Mouse (Mus musculus) ES-Bruce4 (cell line): ENCODE results near the gene Rnf17. TPM values are rescaled to one million over a fixed set of nuclear protein-coding genes. Genes with fewer than 3 reads are reported as not detected.
A peak's percentile ranks its signal among the peaks of the same experiment; 100 is the strongest.

Experiments used
- H3K27ac ChIP-seq: 2 replicates; pipeline ENCODE4 v1.5.1; 2012; ENCODE audit warnings: low read length, inconsistent platforms; ENCODE audit not compliant: insufficient read depth
- H3K27me3 ChIP-seq: 2 replicates; pipeline ENCODE4 v1.6.1; 2012; ENCODE audit warnings: mild to moderate bottlenecking, low read length, inconsistent platforms; ENCODE audit not compliant: control insufficient read depth, poor library complexity, insufficient read depth, severe bottlenecking
- H3K36me3 ChIP-seq: 2 replicates; pipeline ENCODE4 v1.6.1; 2012; ENCODE audit warnings: inconsistent platforms, mild to moderate bottlenecking, low read length, moderate library complexity; ENCODE audit not compliant: control insufficient read depth, poor library complexity, insufficient read depth, severe bottlenecking
- H3K4me1 ChIP-seq: one replicate; pipeline ENCODE4 v1.8.1; 2011; ENCODE audit warnings: low read length; ENCODE audit not compliant: control insufficient read depth, insufficient read depth
- H3K4me3 ChIP-seq: 2 replicates; pipeline ENCODE4 v1.5.1; 2011; ENCODE audit warnings: low read depth, mild to moderate bottlenecking, low read length
- H3K9ac ChIP-seq: 2 replicates; pipeline ENCODE4 v1.6.1; 2012; ENCODE audit warnings: low read depth, mild to moderate bottlenecking, inconsistent platforms; ENCODE audit not compliant: poor library complexity, severe bottlenecking
- H3K9me3 ChIP-seq: replicated peaks from 2 replicates; pipeline ENCODE4 v1.6.1; 2012; ENCODE audit warnings: mild to moderate bottlenecking, low read length, inconsistent platforms; ENCODE audit not compliant: control insufficient read depth, poor library complexity, insufficient read depth, severe bottlenecking
- CTCF ChIP-seq: IDR thresholded peaks from one replicate; pipeline ENCODE4 v1.8.1; 2011; ENCODE audit warnings: low read depth, low read length
- EP300 ChIP-seq: IDR thresholded peaks from 2 replicates; pipeline ENCODE4 v1.6.1; 2011; ENCODE audit warnings: low read depth, low read length; ENCODE audit not compliant: insufficient read depth
- POLR2A ChIP-seq: IDR thresholded peaks from one replicate; pipeline ENCODE4 v1.8.1; 2011; ENCODE audit warnings: low read length; ENCODE audit not compliant: insufficient read depth
- polyA plus RNA-seq: library from polyadenylated mRNA; stranded (reverse); fragments of >200 nt; gene quantifications from 2 replicates; pipeline ENCODE4 v1.2.4, GENCODE M21; 2011; ENCODE audit warnings: low read depth; ENCODE audit not compliant: missing spikeins, insufficient read depth, insufficient read length

Gene Rnf17
- 70.2 and 70.7 TPM in 2 replicates for polyA plus RNA-seq

GRCm38 (mm10) chr14:56402311-56403071 lies at the start of gene Rnf17:
Rnf17 (plus strand) TSS chr14:56402581.
- Histone ChIP-seq H3K4me3 (peak within 1 kb of the TSS; percentile 75), H3K4me1 (no peaks in the 10 kb centered on the region), H3K9ac (peak within 1 kb of the TSS; percentile 22), H3K27me3 (no peaks in the 10 kb centered on the region; the same call in 1 of the 2 replicates), H3K9me3 (0 out of 2 replicates have a peak, but pooled peaks cover 3% of the 10 kb centered on the region), H3K36me3 (no peaks in the 10 kb centered on the region; the same call in 1 of the 2 replicates), H3K27ac (no peak within 1 kb of the TSS)
- peak; percentile 80 for TF ChIP-seq POLR2A
- no peak for TF ChIP-seq CTCF

- Histone ChIP-seq H3K9me3 (no peaks in the 10 kb centered on the region), H3K4me3 (no peak overlapping the region), H3K36me3 (no peaks in the 10 kb centered on the region), H3K27me3 (peaks cover 2% of the 10 kb centered on the region; the same call in 1 of the 2 replicates), H3K4me1 (no peaks in the 10 kb centered on the region), H3K9ac (no peak overlapping the region), H3K27ac (no peak overlapping the region)
- no peak for TF ChIP-seq CTCF
- TF ChIP-seq EP300 = no peak
- TF ChIP-seq POLR2A = no peak
Measured at GRCm38 (mm10) chr14:56354803-56355202, 47.6 kb upstream of the Rnf17 start.

- TF ChIP-seq EP300 = no peak
- no peak for TF ChIP-seq CTCF
- TF ChIP-seq POLR2A = no peak
- H3K36me3 ChIP-seq = no peaks in the 10 kb centered on the region
Measured at GRCm38 (mm10) chr14:56355396-56355795, 47.0 kb upstream of the Rnf17 start.

GRCm38 (mm10) chr14:56356196-56356595 lies 46.2 kb upstream of the Rnf17 start:
- Histone ChIP-seq H3K36me3 (no peaks in the 10 kb centered on the region), H3K27ac (no peak overlapping the region), H3K4me1 (no peaks in the 10 kb centered on the region), H3K4me3 (no peak overlapping the region), H3K9ac (no peak overlapping the region), H3K9me3 (no peaks in the 10 kb centered on the region), H3K27me3 (peaks cover 2% of the 10 kb centered on the region; the same call in 1 of the 2 replicates)
- TF ChIP-seq EP300 = no peak
- no peak for TF ChIP-seq POLR2A
- TF ChIP-seq CTCF = no peak

More at GRCm38 (mm10) chr14:56355396-56355795, 47.0 kb upstream of the Rnf17 start:
- Histone ChIP-seq H3K4me3 (no peak overlapping the region), H3K9ac (no peak overlapping the region), H3K27ac (no peak overlapping the region), H3K4me1 (no peaks in the 10 kb centered on the region), H3K27me3 (peaks cover 2% of the 10 kb centered on the region; the same call in 1 of the 2 replicates), H3K9me3 (no peaks in the 10 kb centered on the region)

- H3K36me3 ChIP-seq = no peaks in the 10 kb centered on the region
- no peak overlapping the region for H3K27ac ChIP-seq
- TF ChIP-seq EP300 = no peak
- TF ChIP-seq POLR2A = no peak
- TF ChIP-seq CTCF = no peak
- peaks cover 4% of the 10 kb centered on the region for H3K27me3 ChIP-seq
- no peaks in the 10 kb centered on the region for H3K4me1 ChIP-seq
- H3K9ac ChIP-seq = no peak overlapping the region
- H3K9me3 ChIP-seq = no peaks in the 10 kb centered on the region
- H3K4me3 ChIP-seq = no peak overlapping the region
Measured at GRCm38 (mm10) chr14:56358422-56358821, 44.0 kb upstream of the Rnf17 start.

- H3K4me3 ChIP-seq = no peak overlapping the region
- H3K9me3 ChIP-seq = no peaks in the 10 kb centered on the region
- H3K36me3 ChIP-seq = no peaks in the 10 kb centered on the region
- no peak overlapping the region for H3K27ac ChIP-seq
- H3K9ac ChIP-seq = no peak overlapping the region
- H3K4me1 ChIP-seq = no peaks in the 10 kb centered on the region
- TF ChIP-seq CTCF = no peak
- peaks cover 4% of the 10 kb centered on the region for H3K27me3 ChIP-seq
Measured at GRCm38 (mm10) chr14:56359131-56359530, 43.2 kb upstream of the Rnf17 start.
